ENCODE assay signal across 21 mouse cellular contexts in genomic region chr2:68393611-68394549, GRCm38 (mm10).
DNase-seq lines count a peak whose midpoint lies in the region; ATAC-seq lines count a peak whose summit lies in the region.
"Had no signal": no experiment of that assay in that cellular context is flagged by ENCODE, and none has a peak within 500 bp of the region (broad histone marks: within the 10 kb centered on the region; RNA-seq: fewer than 3 reads in every experiment).

No protein-coding gene starts in this region.

- 70% methylated on average over 13 of the region's 13 CpGs for WGBS in liver, embryonic 11.5 days
- 86% methylated on average over 13 of the region's 13 CpGs for WGBS in hindbrain, embryonic 13.5 days

- no peaks in the 10 kb centered on the region for H3K4me1 ChIP-seq in liver, embryonic 11.5 days (replicated peaks; ENCODE audit: control insufficient read depth, insufficient read depth, low read length)
- 0 out of 2 replicates have a peak, but pooled peaks cover 6% of the 10 kb centered on the region for H3K4me1 ChIP-seq in hindbrain, embryonic 13.5 days (replicated peaks)
- H3K4me1 ChIP-seq: embryonic facial prominence, embryonic 13.5 days; forebrain, embryonic 12.5 days; hindbrain, embryonic 12.5 days had no signal

- DNase-seq in heart, adult 11 months = peak; percentile 40
- no peak for DNase-seq in heart, postnatal 4 days
- peak; percentile 26 for DNase-seq in c-Kit-positive CD71-positive TER-119-positive erythroid progenitor cells, embryonic 14.5 days (ENCODE audit: low spot score)
- DNase-seq in liver, embryonic 11.5 days (ENCODE audit: low spot score) = no peak
- no peak for DNase-seq in ovary, postnatal 10 days (ENCODE audit: low spot score)
- no peak for DNase-seq in urinary bladder, postnatal 25 days (ENCODE audit: low spot score)
- DNase-seq: adrenal gland, postnatal 10 days; B cell, adult 2 months; cerebellum, adult 18-20 months; cerebellum, adult 9-11 months; cerebellum, postnatal 36 days; gastrocnemius, postnatal 14 days; heart, postnatal 36 days had no signal

- H3K4me2 ChIP-seq in liver, embryonic 11.5 days = no peak overlapping the region
- no peak overlapping the region for H3K4me2 ChIP-seq in hindbrain, embryonic 13.5 days
- H3K4me2 ChIP-seq: embryonic facial prominence, embryonic 13.5 days; forebrain, embryonic 12.5 days; heart, embryonic 13.5 days; hindbrain, embryonic 12.5 days had no signal

- no peaks in the 10 kb centered on the region for H3K9me3 ChIP-seq in liver, embryonic 11.5 days (ENCODE audit: control insufficient read depth, low read length)
- no peaks in the 10 kb centered on the region for H3K9me3 ChIP-seq in hindbrain, embryonic 13.5 days
- H3K9me3 ChIP-seq: embryonic facial prominence, embryonic 13.5 days; forebrain, embryonic 12.5 days; heart, embryonic 13.5 days; hindbrain, embryonic 12.5 days had no signal

- H3K9ac ChIP-seq in liver, embryonic 11.5 days (ENCODE audit: low read depth, low read length) = no peak overlapping the region
- H3K9ac ChIP-seq in hindbrain, embryonic 13.5 days = no peak overlapping the region
- H3K9ac ChIP-seq: embryonic facial prominence, embryonic 13.5 days; forebrain, embryonic 12.5 days; heart, embryonic 13.5 days; hindbrain, embryonic 12.5 days had no signal

- H3K27ac ChIP-seq in liver, embryonic 11.5 days (ENCODE audit: low read depth, low read length) = no peak overlapping the region
- no peak overlapping the region for H3K27ac ChIP-seq in hindbrain, embryonic 13.5 days
- H3K27ac ChIP-seq: embryonic facial prominence, embryonic 13.5 days; forebrain, embryonic 12.5 days; heart, embryonic 13.5 days; hindbrain, embryonic 12.5 days; hindbrain, postnatal 0 days had no signal

- no peaks in the 10 kb centered on the region for H3K27me3 ChIP-seq in liver, embryonic 11.5 days (replicated peaks; ENCODE audit: control insufficient read depth, insufficient read depth, low read length)
- no peaks in the 10 kb centered on the region for H3K27me3 ChIP-seq in hindbrain, embryonic 13.5 days
- H3K27me3 ChIP-seq: embryonic facial prominence, embryonic 13.5 days; forebrain, embryonic 12.5 days; heart, embryonic 13.5 days; hindbrain, embryonic 12.5 days had no signal

- peaks cover 2% of the 10 kb centered on the region; the same call in 1 of the 2 replicates for H3K36me3 ChIP-seq in liver, embryonic 11.5 days (ENCODE audit: control insufficient read depth, insufficient read depth, low read length)
- H3K36me3 ChIP-seq in hindbrain, embryonic 13.5 days = peaks cover 19% of the 10 kb centered on the region

- no peak overlapping the region for H3K4me3 ChIP-seq in liver, embryonic 11.5 days (ENCODE audit: low read depth, low read length)
- no peak overlapping the region for H3K4me3 ChIP-seq in hindbrain, embryonic 13.5 days
- H3K4me3 ChIP-seq: embryonic facial prominence, embryonic 13.5 days; forebrain, embryonic 12.5 days; heart, embryonic 13.5 days; hindbrain, embryonic 12.5 days had no signal

- ATAC-seq in liver, embryonic 11.5 days (replicated peaks; ENCODE audit: low FRiP score) = peak; percentile 59; the same call in 1 of the 2 replicates
- ATAC-seq in hindbrain, embryonic 13.5 days (ENCODE audit: low FRiP score) = no peak
- ATAC-seq: CD4-positive, CD25-positive, alpha-beta regulatory T cell, adult 4 months; forebrain, embryonic 16.5 days; hindbrain, postnatal 0 days had no signal

Comparison
In these comparisons a context has a peak if more than half of its experiments do, and no peak if none do; other contexts are left out.
1. DNase-seq: peak in heart, adult 11 months (single experiment) and c-Kit-positive CD71-positive TER-119-positive erythroid progenitor cells, embryonic 14.5 days (single experiment); none in heart, postnatal 4 days (single experiment), liver, embryonic 11.5 days (single experiment), ovary, postnatal 10 days (single experiment) and urinary bladder, postnatal 25 days (single experiment).